Comparison of ENCODE assay signal across 8 mouse cellular contexts in genomic region chr7:112955103-112955827, GRCm38 (mm10). TPM values are rescaled to one million over a fixed set of nuclear protein-coding genes. Genes with fewer than 3 reads are reported as not detected.
DNase-seq lines count a peak whose midpoint lies in the region; ATAC-seq and TF ChIP-seq lines count a peak whose summit lies in the region.

No protein-coding gene starts in this region.

- ATAC-seq in common myeloid progenitor, adult 5-6 weeks (replicated peaks; ENCODE audit: low read depth, poor library complexity, severe bottlenecking), result peak; percentile 43; the same call in 1 of the 2 replicates

- 10% methylated on average over 40 of the region's 40 CpGs for WGBS in lung, adult 2 months
- 10% methylated on average over 40 of the region's 40 CpGs for WGBS in olfactory bulb, adult 2 months

- H3K4me1 ChIP-seq in lung, adult 2 months (ENCODE audit: control insufficient read depth, insufficient read depth, low read length), result peaks cover 6% of the 10 kb centered on the region; the same call in 1 of the 2 replicates
- peaks cover 20% of the 10 kb centered on the region for H3K4me1 ChIP-seq in olfactory bulb, adult 2 months (ENCODE audit: control insufficient read depth, insufficient read depth, low read length)

- no peak overlapping the region for H3K27ac ChIP-seq in olfactory bulb, adult 2 months (ENCODE audit: insufficient read depth, low read depth, low read length)

- no peak for TF ChIP-seq CTCF in lung, adult 2 months (IDR thresholded peaks at IDR 0.05; ENCODE audit: insufficient read depth, low read length)
- TF ChIP-seq CTCF in olfactory bulb, adult 2 months (IDR thresholded peaks at IDR 0.05; ENCODE audit: insufficient read depth, low read depth, low read length), result no peak

- TF ChIP-seq POLR2A in lung, adult 2 months (IDR thresholded peaks at IDR 0.05; ENCODE audit: borderline replicate concordance, extremely low read depth, low read depth, low read length), result no peak
- TF ChIP-seq POLR2A in olfactory bulb, adult 2 months (IDR thresholded peaks at IDR 0.05; ENCODE audit: insufficient read depth, low read depth, low read length), result no peak

- peak overlapping the region; percentile 20 for H3K4me3 ChIP-seq in lung, adult 2 months (replicated peaks; ENCODE audit: extremely low read depth, low read depth, low read length)
- peak overlapping the region; percentile 22 for H3K4me3 ChIP-seq in olfactory bulb, adult 2 months (ENCODE audit: insufficient read depth, low read depth, low read length)

- DNase-seq in heart, adult 11 months, result peak; percentile 93
- DNase-seq in heart, adult 8-10 months (ENCODE audit: low spot score), result no peak
- DNase-seq in heart, adult 18-20 months, result peak; percentile 44 to 54
- DNase-seq in kidney, adult 11 months, result peak; percentile 25
- DNase-seq in lung, adult 2 months, result peak; percentile 45
- DNase-seq in c-Kit-positive CD71-positive TER-119-positive erythroid progenitor cells, embryonic 14.5 days (ENCODE audit: low spot score), result no peak

RNA-seq across cellular contexts. Expression of gene Rassf10, which starts 1.5 kb away (rescaled TPM):
- total RNA-seq in heart, adult 8-10 months (2022), result 1 to 10 TPM in 3 of 4 experiments, under 1 TPM in 1; 0.98 to 1.8 (median 1.4) TPM
- not detected in 2 replicates for total RNA-seq in common myeloid progenitor, adult 5-6 weeks (2017)
- total RNA-seq in heart, adult 18-20 months (2021), result 1 to 10 TPM in 1 of 2 experiments, under 1 TPM in 1; 0.55 to 1.2 TPM
- polyA plus RNA-seq in lung, adult 2 months (2012; rRNA removed), result 1.7 and 2.2 TPM in 2 replicates
- not detected in 2 replicates for polyA plus RNA-seq in olfactory bulb, adult 2 months (2012; ENCODE audit: insufficient read depth, insufficient read length, low replicate concordance, missing spikeins)

Comparison
In these comparisons a context has a peak if more than half of its experiments do, and no peak if none do; other contexts are left out.
1. DNase-seq: peak in heart, adult 11 months (single experiment), heart, adult 18-20 months (2 of 2), kidney, adult 11 months (single experiment) and lung, adult 2 months (single experiment); none in heart, adult 8-10 months (single experiment) and c-Kit-positive CD71-positive TER-119-positive erythroid progenitor cells, embryonic 14.5 days (single experiment).